Mouse (Mus musculus): ENCODE data around the gene Fbxw11.
"Not testable (repeated sequence)": the region's sequence is repeated elsewhere in the genome, so short reads cannot be mapped to it uniquely, and the experiment has no call there.

- TF ChIP-seq POLR2A (IDR thresholded peaks at IDR 0.05; ENCODE audit: borderline replicate concordance, insufficient read depth, low read length); CTCF (IDR thresholded peaks at IDR 0.05; ENCODE audit: borderline replicate concordance, insufficient read depth, low read depth, low read length): not testable (repeated sequence)
Observed at GRCm38 (mm10) chr11:32717711-32718110, 75.2 kb downstream of the Fbxw11 start.

All from cerebellum, adult 2 months (tissue).